Mouse (Mus musculus) heart, postnatal 10 days (tissue): ENCODE data around the gene Dock2. TPM values are rescaled to one million over a fixed set of nuclear protein-coding genes. Genes with fewer than 3 reads are reported as not detected.
A peak's percentile ranks its signal among the peaks of the same experiment; 100 is the strongest.

Experiments
- DNase-seq, 2 experiments: peaks; one replicate each; pipeline ENCODE4 v3.0.0; 2021
- intact Hi-C: fragments of 180-260 bp; cut with DNase I; formaldehyde crosslinking; loops from one replicate; pipeline ENCODE4 v1.15.1; 2025
- total RNA-seq, 2 experiments: library from RNA; stranded (reverse); gene quantifications; 2 replicates each; pipeline ENCODE4 v1.2.3; 2021

The Dock2 gene
- total RNA-seq, 2 experiments from 2014 or later: 2.1 to 2.4 TPM

DNA sequence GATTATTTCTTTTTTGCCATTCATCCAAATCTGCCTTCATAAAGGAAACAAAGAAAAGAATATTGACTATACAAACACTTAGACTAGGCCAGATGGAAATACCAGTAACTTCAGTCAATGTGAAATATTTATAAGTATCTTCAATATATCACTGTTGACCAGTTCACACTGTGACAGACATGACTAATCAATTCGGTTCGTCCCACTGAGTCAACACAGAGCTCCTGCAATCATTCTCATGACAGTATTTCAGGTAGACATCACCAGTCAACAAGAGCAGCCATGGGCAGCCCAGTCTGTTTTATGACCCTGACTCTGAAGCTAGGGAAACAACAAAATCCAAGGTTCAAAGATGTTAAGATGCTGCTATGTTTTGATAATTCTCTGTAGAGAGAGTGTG, 351.7 kb downstream of the Dock2 start:
- intact Hi-C loops: no loop called here
- no peak for DNase-seq

- DNase-seq: no peak
- intact Hi-C loops: no loop called here
These were observed 352.3 kb downstream of the Dock2 start for GRCm38 (mm10) chr11:34431371-34431770.

DNA sequence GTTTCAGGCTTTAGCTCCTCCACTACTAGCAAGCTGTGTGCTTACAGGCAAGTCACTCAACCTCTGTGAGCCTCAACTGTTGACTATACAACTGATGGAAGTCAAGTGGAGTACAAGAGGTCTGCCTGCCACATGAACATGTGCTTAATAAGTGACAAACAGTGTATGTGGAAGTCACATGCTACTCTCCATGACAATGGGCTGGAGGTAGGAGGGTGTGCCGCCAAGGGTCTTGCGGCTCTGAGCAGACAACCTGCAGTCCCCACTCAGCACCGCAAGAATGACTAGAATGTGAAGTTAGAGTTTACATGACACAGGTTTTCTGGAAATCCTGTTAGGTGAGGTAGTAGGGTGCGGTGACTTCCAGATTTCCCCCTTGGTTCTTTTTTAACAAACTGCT, 352.8 kb downstream of the Dock2 start:
- no peak for DNase-seq
- intact Hi-C loops: no loop called here

- no peak for DNase-seq
- intact Hi-C loops: no loop called here
These were observed 356.5 kb downstream of the Dock2 start for GRCm38 (mm10) chr11:34427212-34427611.

DNA sequence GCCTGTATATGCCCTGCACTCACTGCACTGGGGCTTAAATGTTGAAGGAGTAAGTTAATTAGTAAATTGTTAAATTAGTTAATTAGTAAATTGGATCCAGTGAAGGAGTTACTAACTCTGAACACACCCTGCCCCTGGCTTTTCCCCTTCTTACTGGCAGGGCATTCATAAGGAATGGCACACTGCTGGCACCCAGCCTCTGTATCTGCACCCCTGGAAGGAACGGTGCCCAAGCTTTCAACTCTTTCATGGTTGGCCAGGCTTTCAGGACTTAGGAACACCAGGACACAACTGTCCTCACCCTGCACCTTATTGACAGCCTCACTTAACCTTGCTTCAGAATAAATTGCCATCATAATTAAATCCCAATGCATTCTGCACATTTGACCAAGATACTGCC, 359.1 kb downstream of the Dock2 start:
- intact Hi-C loops: no loop called here
- no peak for DNase-seq

GRCm38 (mm10) chr11:34421061-34421460, 362.6 kb downstream of the Dock2 start:
- no peak for DNase-seq
- intact Hi-C loops: no loop called here

- intact Hi-C loops: no loop called here
- peak in 1 of 2 experiments; percentile 9 for DNase-seq
These were observed 367.1 kb downstream of the Dock2 start for GRCm38 (mm10) chr11:34416619-34416979.

GRCm38 (mm10) chr11:34415884-34416618, 367.6 kb downstream of the Dock2 start:
- intact Hi-C loops: no loop called here
- DNase-seq: no peak

GRCm38 (mm10) chr11:34406850-34407249, 376.8 kb downstream of the Dock2 start:
- intact Hi-C loops: no loop called here
- no peak for DNase-seq

GRCm38 (mm10) chr11:34406309-34406708, 377.4 kb downstream of the Dock2 start:
- DNase-seq: no peak

DNA sequence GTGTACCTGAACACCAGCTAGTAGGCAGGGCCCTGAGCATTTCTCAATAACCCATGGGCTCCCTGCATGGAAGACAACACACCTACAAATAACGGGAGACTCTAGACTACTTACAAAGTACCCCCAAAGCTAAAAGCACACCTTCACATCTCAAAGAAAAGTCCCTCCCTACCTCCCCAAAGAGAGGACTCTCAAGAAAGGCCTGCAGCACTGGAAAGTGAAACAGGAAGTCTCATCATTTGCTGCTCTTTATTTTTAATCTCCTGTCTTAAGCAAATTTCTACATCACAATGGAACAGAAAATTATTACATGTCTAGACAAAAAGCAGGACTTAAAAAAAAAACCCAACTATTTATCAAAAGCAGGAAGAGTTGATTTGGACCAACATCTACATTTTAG, 378.4 kb downstream of the Dock2 start:
- DNase-seq: no peak
- intact Hi-C loops: no loop called here

More at GRCm38 (mm10) chr11:34406309-34406708, 377.4 kb downstream of the Dock2 start:
- intact Hi-C loops: no loop called here

- DNase-seq: no peak
- intact Hi-C loops: no loop called here
These were observed 382.3 kb downstream of the Dock2 start for GRCm38 (mm10) chr11:34401343-34401742.

DNA sequence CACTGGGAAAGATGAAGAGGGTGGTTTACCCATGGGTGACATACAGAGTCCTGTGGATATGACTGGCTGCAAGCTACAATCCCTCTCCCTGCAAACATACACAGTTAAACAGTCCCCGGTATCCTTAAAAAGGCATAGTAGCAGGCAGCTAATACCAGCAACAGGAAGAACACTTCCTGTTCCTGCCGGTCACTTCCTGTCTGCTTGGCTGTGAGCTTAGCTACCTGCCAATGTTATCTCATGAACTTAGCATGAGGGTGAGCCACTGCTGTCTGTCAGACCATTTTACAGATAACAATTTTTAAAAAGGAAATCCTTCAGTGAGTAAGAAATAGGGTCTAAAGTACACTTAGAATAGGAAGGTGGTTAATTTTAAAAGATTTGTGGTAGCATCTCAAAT, 385.1 kb downstream of the Dock2 start:
- intact Hi-C loops: no loop called here
- no peak for DNase-seq

GRCm38 (mm10) chr11:34397661-34398060, 386.0 kb downstream of the Dock2 start:
- intact Hi-C loops: no loop called here
- no peak for DNase-seq

DNA sequence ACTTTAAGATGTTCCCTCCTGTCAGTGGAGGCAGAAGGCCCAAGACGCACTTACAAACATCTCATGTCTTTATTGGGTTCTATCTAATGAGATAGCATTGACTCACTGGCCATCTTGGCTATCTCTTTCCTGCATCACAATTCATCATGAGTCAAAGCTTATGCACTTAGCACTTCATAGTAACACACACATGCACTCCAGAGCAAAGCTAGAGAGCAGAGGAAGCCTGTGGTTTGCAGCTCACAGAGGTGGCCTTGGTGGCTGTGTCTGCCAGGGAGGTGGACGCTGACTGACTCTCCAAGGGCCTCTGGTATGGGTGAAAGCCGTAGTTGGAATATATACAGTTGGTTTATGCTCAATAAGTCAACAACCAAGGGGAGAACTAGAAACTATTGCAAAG, 387.9 kb downstream of the Dock2 start:
- DNase-seq: no peak

GRCm38 (mm10) chr11:34392105-34392504, 391.6 kb downstream of the Dock2 start:
- DNase-seq: no peak
- intact Hi-C loops: no loop called here

More for the DNA sequence above, 387.9 kb downstream of the Dock2 start:
- intact Hi-C loops: no loop called here

- no peak for DNase-seq
- intact Hi-C loops: no loop called here
These were observed 394.2 kb downstream of the Dock2 start for GRCm38 (mm10) chr11:34389261-34390116.

DNA sequence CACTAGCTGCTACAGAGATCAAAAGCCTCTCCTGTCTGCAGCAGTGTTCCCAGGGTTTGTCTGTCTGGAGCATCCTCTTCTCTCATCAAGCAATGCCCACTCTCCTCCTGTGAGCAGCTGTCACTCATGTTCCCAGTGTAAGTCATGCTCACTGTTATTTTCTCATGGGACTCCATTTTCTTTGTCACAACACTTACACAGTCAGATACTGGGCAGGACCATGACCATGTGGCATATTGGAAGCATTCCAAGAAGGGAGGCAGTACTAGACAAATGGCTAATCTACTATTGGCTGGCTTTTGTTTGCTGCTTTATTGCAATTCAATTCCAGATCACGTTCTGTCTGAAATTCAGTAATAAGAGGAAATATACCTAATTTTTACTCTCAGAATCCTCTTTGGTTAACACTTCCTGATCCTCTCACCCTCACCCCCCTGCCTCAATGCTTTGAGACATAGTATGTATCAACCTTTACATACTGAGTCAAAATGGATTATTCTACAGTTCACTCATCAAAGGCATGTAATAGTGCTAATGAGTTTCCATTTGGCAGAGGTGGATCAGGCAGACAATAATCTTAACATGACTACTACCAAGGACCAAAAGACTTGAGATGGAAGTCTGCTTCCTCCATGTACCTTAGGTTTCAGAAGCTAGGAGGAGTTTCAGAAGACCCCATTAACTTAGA, 398.5 kb downstream of the Dock2 start:
- DNase-seq: no peak
- intact Hi-C loops: no loop called here

DNA sequence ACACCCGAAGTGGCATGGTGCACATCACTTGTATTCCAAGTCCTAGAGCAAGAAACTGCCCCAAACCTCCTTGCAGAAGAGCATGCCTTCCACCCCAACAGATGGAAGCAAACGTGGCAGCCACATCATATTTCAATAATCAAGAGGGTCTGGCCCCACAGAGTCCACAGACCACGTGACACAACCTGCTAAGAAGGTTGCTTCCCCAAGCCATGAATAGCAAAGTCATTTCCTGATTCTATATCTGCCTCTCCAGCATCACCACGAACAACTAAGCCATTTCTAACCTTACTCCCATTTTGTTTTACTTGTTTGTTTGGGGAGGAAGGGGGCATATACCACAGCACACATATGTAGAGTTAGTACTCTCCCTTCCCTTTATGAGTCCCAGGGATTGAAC, 399.5 kb downstream of the Dock2 start:
- intact Hi-C loops: no loop called here
- DNase-seq: no peak

DNA sequence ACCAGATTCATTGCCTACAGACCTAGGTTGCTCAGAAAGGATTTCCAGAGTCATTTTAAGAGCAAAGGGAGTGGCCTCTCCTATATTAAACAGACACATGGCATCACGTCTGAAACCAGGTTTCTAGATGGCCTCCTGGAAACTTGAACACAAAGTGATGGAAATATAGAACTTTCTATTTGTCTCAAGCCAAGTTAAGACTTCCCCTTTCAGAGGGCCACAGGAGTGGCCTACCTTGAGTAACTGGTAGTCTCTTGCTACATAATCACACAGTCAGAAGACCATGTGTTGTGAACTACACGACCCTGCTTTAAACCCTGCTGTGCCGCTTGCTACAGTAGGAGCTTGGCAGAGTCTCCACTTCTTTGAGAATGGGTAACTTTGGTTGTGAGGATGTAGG, 400.2 kb downstream of the Dock2 start:
- intact Hi-C loops: no loop called here
- DNase-seq: no peak

DNA sequence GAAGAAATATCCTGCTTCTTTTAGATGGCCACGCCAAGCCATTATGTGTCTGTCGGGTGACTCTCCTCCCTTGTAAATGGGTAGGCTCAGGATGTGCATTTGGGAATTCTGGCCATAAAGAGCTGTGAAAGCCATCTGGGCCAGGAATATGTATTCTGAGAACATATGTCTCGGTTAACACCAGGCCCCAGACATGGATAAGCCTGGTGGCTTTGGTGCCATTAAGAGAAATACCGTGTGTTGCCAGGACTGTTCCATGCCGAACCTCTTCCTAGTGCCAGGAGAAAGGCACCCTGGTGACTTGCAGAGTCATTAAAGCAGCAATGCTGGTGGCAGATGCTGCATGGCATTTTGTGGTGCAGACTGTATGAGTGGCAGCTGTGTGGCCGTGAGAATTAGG, 406.0 kb downstream of the Dock2 start:
- DNase-seq: no peak
- intact Hi-C loops: no loop called here

- no peak for DNase-seq
- intact Hi-C loops: no loop called here
These were observed 408.1 kb downstream of the Dock2 start for GRCm38 (mm10) chr11:34375557-34375956.
